Mouse (Mus musculus): ENCODE measurements around the gene Rusc2. TPM values are rescaled to one million over a fixed set of nuclear protein-coding genes. Genes with fewer than 3 reads are reported as not detected.
A peak's percentile ranks its signal among the peaks of the same experiment; 100 is the strongest.

Rusc2 gene
- polyA plus RNA-seq, 1 experiment from 2014 or later: 12.4 TPM

GRCm38 (mm10) chr4:43454041-43454836, 72.5 kb downstream of the Rusc2 start, which contains the start of gene Cd72:
Gene Cd72 (minus strand): TSS chr4:43454628.
- Histone ChIP-seq H3K9me3 (replicated peaks; ENCODE audit: control insufficient read depth, low read length) (no peaks in the 10 kb centered on the region), H3K4me3 (ENCODE audit: low read length) (peak within 1 kb of the TSS; percentile 35), H3K27ac (ENCODE audit: low read length) (no peak within 1 kb of the TSS), H3K9ac (ENCODE audit: low read length) (peak within 1 kb of the TSS; percentile 15), H3K36me3 (ENCODE audit: control insufficient read depth, insufficient read depth) (no peaks in the 10 kb centered on the region), H3K27me3 (ENCODE audit: control insufficient read depth, insufficient read depth, low read length) (peaks cover 14% of the 10 kb centered on the region), H3K4me1 (ENCODE audit: control insufficient read depth, insufficient read depth, low read length) (peaks cover 24% of the 10 kb centered on the region), H3K4me2 (ENCODE audit: low read depth, low read length) (peak within 1 kb of the TSS; percentile 66)
- ATAC-seq (replicated peaks; ENCODE audit: extremely low read depth, insufficient read depth, low FRiP score): no peak
- 27% methylated on average over 20 of the region's 20 CpGs for WGBS

GRCm38 (mm10) chr4:43456470-43456869, 74.7 kb downstream of the Rusc2 start:
- Histone ChIP-seq H3K4me2 (ENCODE audit: low read depth, low read length) (no peak overlapping the region), H3K27me3 (ENCODE audit: control insufficient read depth, insufficient read depth, low read length) (peaks cover 14% of the 10 kb centered on the region), H3K36me3 (ENCODE audit: control insufficient read depth, insufficient read depth) (no peaks in the 10 kb centered on the region), H3K9me3 (replicated peaks; ENCODE audit: control insufficient read depth, low read length) (no peaks in the 10 kb centered on the region), H3K4me3 (ENCODE audit: low read length) (no peak overlapping the region), H3K4me1 (ENCODE audit: control insufficient read depth, insufficient read depth, low read length) (peaks cover 24% of the 10 kb centered on the region), H3K9ac (ENCODE audit: low read length) (no peak overlapping the region), H3K27ac (ENCODE audit: low read length) (no peak overlapping the region)
- no peak for ATAC-seq (replicated peaks; ENCODE audit: extremely low read depth, insufficient read depth, low FRiP score)
- WGBS: 21% methylated on average over 4 of the region's 4 CpGs

- no peak overlapping the region for H3K4me3 ChIP-seq (ENCODE audit: low read length)
- H3K9ac ChIP-seq (ENCODE audit: low read length): no peak overlapping the region
- peaks cover 14% of the 10 kb centered on the region for H3K27me3 ChIP-seq (ENCODE audit: control insufficient read depth, insufficient read depth, low read length)
- no peaks in the 10 kb centered on the region for H3K36me3 ChIP-seq (ENCODE audit: control insufficient read depth, insufficient read depth)
- H3K9me3 ChIP-seq (replicated peaks; ENCODE audit: control insufficient read depth, low read length): no peaks in the 10 kb centered on the region
- ATAC-seq (replicated peaks; ENCODE audit: extremely low read depth, insufficient read depth, low FRiP score): no peak
- WGBS: 15% methylated on average over 8 of the region's 8 CpGs
- no peak overlapping the region for H3K4me2 ChIP-seq (ENCODE audit: low read depth, low read length)
- H3K27ac ChIP-seq (ENCODE audit: low read length): no peak overlapping the region
- H3K4me1 ChIP-seq (ENCODE audit: control insufficient read depth, insufficient read depth, low read length): peaks cover 24% of the 10 kb centered on the region
Measured at GRCm38 (mm10) chr4:43457124-43457523, 75.3 kb downstream of the Rusc2 start.

- Histone ChIP-seq H3K9me3 (replicated peaks; ENCODE audit: control insufficient read depth, low read length) (no peaks in the 10 kb centered on the region), H3K4me3 (ENCODE audit: low read length) (no peak overlapping the region), H3K36me3 (ENCODE audit: control insufficient read depth, insufficient read depth) (no peaks in the 10 kb centered on the region), H3K27me3 (ENCODE audit: control insufficient read depth, insufficient read depth, low read length) (no peaks in the 10 kb centered on the region), H3K9ac (ENCODE audit: low read length) (no peak overlapping the region), H3K4me2 (ENCODE audit: low read depth, low read length) (no peak overlapping the region), H3K4me1 (ENCODE audit: control insufficient read depth, insufficient read depth, low read length) (no peaks in the 10 kb centered on the region), H3K27ac (ENCODE audit: low read length) (no peak overlapping the region)
- no peak for ATAC-seq (replicated peaks; ENCODE audit: extremely low read depth, insufficient read depth, low FRiP score)
- WGBS: 76% methylated on average over 5 of the region's 5 CpGs
Measured at GRCm38 (mm10) chr4:43463102-43463501, 81.3 kb downstream of the Rusc2 start.

GRCm38 (mm10) chr4:43465935-43466334, 84.2 kb downstream of the Rusc2 start:
- ATAC-seq (replicated peaks; ENCODE audit: extremely low read depth, insufficient read depth, low FRiP score): no peak
- Histone ChIP-seq H3K4me1 (ENCODE audit: control insufficient read depth, insufficient read depth, low read length) (no peaks in the 10 kb centered on the region), H3K9me3 (replicated peaks; ENCODE audit: control insufficient read depth, low read length) (no peaks in the 10 kb centered on the region), H3K36me3 (ENCODE audit: control insufficient read depth, insufficient read depth) (no peaks in the 10 kb centered on the region), H3K4me3 (ENCODE audit: low read length) (no peak overlapping the region), H3K27ac (ENCODE audit: low read length) (no peak overlapping the region), H3K27me3 (ENCODE audit: control insufficient read depth, insufficient read depth, low read length) (no peaks in the 10 kb centered on the region), H3K4me2 (ENCODE audit: low read depth, low read length) (no peak overlapping the region), H3K9ac (ENCODE audit: low read length) (no peak overlapping the region)
- 80% methylated on average over 6 of the region's 6 CpGs for WGBS

GRCm38 (mm10) chr4:43466872-43467271, 85.1 kb downstream of the Rusc2 start:
- no peaks in the 10 kb centered on the region for H3K27me3 ChIP-seq (ENCODE audit: control insufficient read depth, insufficient read depth, low read length)
- no peak overlapping the region for H3K4me2 ChIP-seq (ENCODE audit: low read depth, low read length)
- no peaks in the 10 kb centered on the region for H3K36me3 ChIP-seq (ENCODE audit: control insufficient read depth, insufficient read depth)
- H3K4me1 ChIP-seq (ENCODE audit: control insufficient read depth, insufficient read depth, low read length): no peaks in the 10 kb centered on the region
- no peaks in the 10 kb centered on the region for H3K9me3 ChIP-seq (replicated peaks; ENCODE audit: control insufficient read depth, low read length)
- H3K9ac ChIP-seq (ENCODE audit: low read length): no peak overlapping the region
- H3K4me3 ChIP-seq (ENCODE audit: low read length): no peak overlapping the region
- ATAC-seq (replicated peaks; ENCODE audit: extremely low read depth, insufficient read depth, low FRiP score): no peak
- H3K27ac ChIP-seq (ENCODE audit: low read length): no peak overlapping the region
- 79% methylated on average over 7 of the region's 7 CpGs for WGBS

GRCm38 (mm10) chr4:43470301-43470700, 88.5 kb downstream of the Rusc2 start:
- H3K4me1 ChIP-seq (ENCODE audit: control insufficient read depth, insufficient read depth, low read length): no peaks in the 10 kb centered on the region
- 90% methylated on average over 10 of the region's 10 CpGs for WGBS
- no peaks in the 10 kb centered on the region for H3K9me3 ChIP-seq (replicated peaks; ENCODE audit: control insufficient read depth, low read length)
- H3K4me2 ChIP-seq (ENCODE audit: low read depth, low read length): no peak overlapping the region
- no peaks in the 10 kb centered on the region for H3K27me3 ChIP-seq (ENCODE audit: control insufficient read depth, insufficient read depth, low read length)
- H3K36me3 ChIP-seq (ENCODE audit: control insufficient read depth, insufficient read depth): no peaks in the 10 kb centered on the region
- no peak for ATAC-seq (replicated peaks; ENCODE audit: extremely low read depth, insufficient read depth, low FRiP score)
- no peak overlapping the region for H3K27ac ChIP-seq (ENCODE audit: low read length)
- H3K4me3 ChIP-seq (ENCODE audit: low read length): no peak overlapping the region
- H3K9ac ChIP-seq (ENCODE audit: low read length): no peak overlapping the region

- no peak overlapping the region for H3K9ac ChIP-seq (ENCODE audit: low read length)
- H3K9me3 ChIP-seq (replicated peaks; ENCODE audit: control insufficient read depth, low read length): no peaks in the 10 kb centered on the region
- 50% methylated on average over 1 of the region's 1 CpGs for WGBS
- no peak overlapping the region for H3K4me3 ChIP-seq (ENCODE audit: low read length)
- H3K36me3 ChIP-seq (ENCODE audit: control insufficient read depth, insufficient read depth): no peaks in the 10 kb centered on the region
- H3K4me1 ChIP-seq (ENCODE audit: control insufficient read depth, insufficient read depth, low read length): peaks cover 4% of the 10 kb centered on the region; the same call in 1 of the 2 replicates
- no peak overlapping the region for H3K27ac ChIP-seq (ENCODE audit: low read length)
- H3K27me3 ChIP-seq (ENCODE audit: control insufficient read depth, insufficient read depth, low read length): no peaks in the 10 kb centered on the region
- H3K4me2 ChIP-seq (ENCODE audit: low read depth, low read length): no peak overlapping the region
- no peak for ATAC-seq (replicated peaks; ENCODE audit: extremely low read depth, insufficient read depth, low FRiP score)
Measured at GRCm38 (mm10) chr4:43473636-43474035, 91.9 kb downstream of the Rusc2 start.

- WGBS: 87% methylated on average over 6 of the region's 6 CpGs
- Histone ChIP-seq H3K9me3 (replicated peaks; ENCODE audit: control insufficient read depth, low read length) (no peaks in the 10 kb centered on the region), H3K36me3 (ENCODE audit: control insufficient read depth, insufficient read depth) (no peaks in the 10 kb centered on the region), H3K9ac (ENCODE audit: low read length) (no peak overlapping the region), H3K4me1 (ENCODE audit: control insufficient read depth, insufficient read depth, low read length) (peaks cover 4% of the 10 kb centered on the region; the same call in 1 of the 2 replicates), H3K27me3 (ENCODE audit: control insufficient read depth, insufficient read depth, low read length) (no peaks in the 10 kb centered on the region), H3K4me3 (ENCODE audit: low read length) (no peak overlapping the region), H3K4me2 (ENCODE audit: low read depth, low read length) (no peak overlapping the region), H3K27ac (ENCODE audit: low read length) (no peak overlapping the region)
- no peak for ATAC-seq (replicated peaks; ENCODE audit: extremely low read depth, insufficient read depth, low FRiP score)
Measured at GRCm38 (mm10) chr4:43476604-43477003, 94.8 kb downstream of the Rusc2 start.
